Mouse (Mus musculus) myocyte (in vitro differentiated cells): ENCODE measurements around the gene Cnot1. TPM values are rescaled to one million over a fixed set of nuclear protein-coding genes. Genes with fewer than 3 reads are reported as not detected.

Experiments used
- H3K27me3 ChIP-seq: one replicate; pipeline ENCODE4 v1.6.1; 2011; ENCODE audit not compliant: control insufficient read depth, insufficient read depth, insufficient read length
- H3K36me3 ChIP-seq: one replicate; pipeline ENCODE4 v1.6.1; 2011; ENCODE audit not compliant: control insufficient read depth, insufficient read depth
- H3K4me2 ChIP-seq: one replicate; pipeline ENCODE4 v1.6.1; 2011; ENCODE audit warnings: low read depth, control low read depth
- H3K4me3 ChIP-seq: one replicate; pipeline ENCODE4 v1.5.1; 2011; ENCODE audit warnings: mild to moderate bottlenecking, control low read depth, moderate library complexity
- H3K79me2 ChIP-seq: one replicate; pipeline ENCODE4 v1.6.1; 2011; ENCODE audit not compliant: control insufficient read depth, insufficient read depth
- H3ac ChIP-seq: one replicate; pipeline ENCODE4 v1.6.1; 2011; ENCODE audit not compliant: control insufficient read depth, insufficient read length
- CEBPB ChIP-seq: IDR thresholded peaks from 2 replicates; pipeline ENCODE4 v1.6.1; 2011; ENCODE audit warnings: mild to moderate bottlenecking, moderate library complexity; ENCODE audit not compliant: poor library complexity, insufficient read depth, severe bottlenecking
- E2F4 ChIP-seq: IDR thresholded peaks from one replicate; pipeline ENCODE4 v1.6.1; 2011; ENCODE audit warnings: mild to moderate bottlenecking, control low read depth, moderate library complexity; ENCODE audit not compliant: insufficient read depth
- MAX ChIP-seq: IDR thresholded peaks from one replicate; pipeline ENCODE4 v1.6.1; 2011; ENCODE audit warnings: low read depth, mild to moderate bottlenecking, control low read depth
- MYOD1 ChIP-seq, 3 experiments: IDR thresholded peaks; one replicate each; pipeline ENCODE4 v1.6.1; 2011; ENCODE audit warnings: control low read depth in 2 of 3, low read depth in 2 of 3, mild to moderate bottlenecking in 2 of 3, moderate library complexity in 1 of 3; ENCODE audit not compliant: insufficient read length in 2 of 3, control insufficient read depth in 1 of 3
- MYOG ChIP-seq, 3 experiments: IDR thresholded peaks; one replicate each; pipeline ENCODE4 v1.6.1; 2011; ENCODE audit warnings: control low read depth in 2 of 3, low read depth in 2 of 3, mild to moderate bottlenecking in 2 of 3; ENCODE audit not compliant: insufficient read length in 2 of 3, control insufficient read depth in 1 of 3, insufficient read depth in 1 of 3
- POLR2A ChIP-seq: IDR thresholded peaks from one replicate; pipeline ENCODE4 v1.6.1; 2011; ENCODE audit warnings: low read depth, mild to moderate bottlenecking, control low read depth, moderate library complexity; ENCODE audit not compliant: insufficient read length
- POLR2AphosphoS2 ChIP-seq: IDR thresholded peaks from one replicate; pipeline ENCODE4 v1.6.1; 2011; ENCODE audit warnings: low read depth, control low read depth; ENCODE audit not compliant: insufficient read length
- REST ChIP-seq: IDR thresholded peaks from one replicate; pipeline ENCODE4 v1.6.1; 2011; ENCODE audit warnings: mild to moderate bottlenecking, control low read depth, moderate library complexity; ENCODE audit not compliant: insufficient read depth, insufficient read length
- SRF ChIP-seq: IDR thresholded peaks from one replicate; pipeline ENCODE4 v1.6.1; 2011; ENCODE audit warnings: low read depth; ENCODE audit not compliant: control insufficient read depth, insufficient read length
- TCF12 ChIP-seq: IDR thresholded peaks from one replicate; pipeline ENCODE4 v1.6.1; 2011; ENCODE audit warnings: mild to moderate bottlenecking, control low read depth; ENCODE audit not compliant: poor library complexity, insufficient read depth, severe bottlenecking
- TCF3 ChIP-seq: IDR thresholded peaks from one replicate; pipeline ENCODE4 v1.6.1; 2011; ENCODE audit warnings: low read depth, control low read depth; ENCODE audit not compliant: insufficient read length
- USF1 ChIP-seq: IDR thresholded peaks from one replicate; pipeline ENCODE4 v1.6.1; 2011; ENCODE audit warnings: low read depth, mild to moderate bottlenecking, control low read depth, moderate library complexity
- polyA plus RNA-seq: library from polyadenylated mRNA; unstranded; fragments of >200 nt; fragmentation: generic; extraction: Trizol; gene quantifications from one replicate; pipeline ENCODE4 v1.2.1, GENCODE M21; 2012; ENCODE audit warnings: missing spikeins

The Cnot1 gene
- polyA plus RNA-seq, 1 experiment: 32.7 TPM

DNA sequence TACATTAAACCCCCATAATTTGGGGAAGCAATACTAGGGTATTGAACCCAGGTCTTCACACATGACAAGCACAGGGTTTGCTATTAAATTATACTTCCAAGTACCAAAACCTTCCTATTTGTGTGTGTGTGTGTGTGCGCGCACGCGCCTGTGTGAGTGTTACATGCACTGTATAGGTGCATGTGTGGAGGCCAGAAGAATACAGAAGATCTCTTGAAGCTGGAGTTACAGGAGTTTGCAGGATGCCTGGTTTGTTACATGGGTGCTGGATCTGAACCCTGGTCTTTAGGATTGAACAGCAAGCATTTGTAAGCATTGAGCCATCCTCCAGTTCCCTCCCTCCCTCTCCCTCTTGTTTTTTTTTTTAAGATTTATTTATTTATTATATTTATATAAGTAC lies 32.0 kb upstream of the Cnot1 start:
- TF ChIP-seq TCF12 (no peak), USF1 (no peak), E2F4 (no peak), MYOD1 (IDR thresholded peaks at IDR 0.05; ENCODE audit: control insufficient read depth in 1 of 3, insufficient read length in 2 of 3, low read depth in 2 of 3) (no peak), MYOG (IDR thresholded peaks at IDR 0.05; ENCODE audit: control insufficient read depth in 1 of 3, insufficient read depth in 1 of 3, insufficient read length in 2 of 3, low read depth in 2 of 3) (no peak), MAX (no peak), REST (no peak), SRF (no peak), TCF3 (no peak)
- Histone ChIP-seq H3K79me2 (no peaks in the 10 kb centered on the region), H3K4me2 (no peak overlapping the region), H3ac (no peak overlapping the region), H3K36me3 (peaks cover 38% of the 10 kb centered on the region), H3K27me3 (no peaks in the 10 kb centered on the region), H3K4me3 (no peak overlapping the region)

DNA sequence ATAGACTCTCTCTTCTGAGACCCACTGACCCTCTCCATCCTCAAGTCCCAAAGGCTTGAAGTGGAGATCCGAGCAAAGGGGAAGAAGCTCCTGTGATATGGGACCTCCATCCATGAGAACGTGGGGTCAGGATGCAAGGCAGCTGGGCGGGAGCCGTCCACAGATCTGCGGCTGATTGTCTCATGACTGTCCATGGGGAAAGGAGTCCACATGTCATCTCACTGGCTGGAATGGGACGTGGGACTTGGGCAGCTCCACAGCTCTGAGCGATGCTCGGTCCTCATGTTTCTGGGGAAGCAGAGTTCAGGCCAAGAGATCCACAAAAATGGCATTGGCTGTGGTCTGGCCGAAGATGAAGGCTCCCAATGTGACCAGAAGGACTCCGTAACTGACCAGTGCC lies 30.0 kb upstream of the Cnot1 start:
- Histone ChIP-seq H3K4me3 (no peak overlapping the region), H3K36me3 (peaks cover 27% of the 10 kb centered on the region), H3K79me2 (no peaks in the 10 kb centered on the region), H3K4me2 (no peak overlapping the region), H3K27me3 (no peaks in the 10 kb centered on the region), H3ac (no peak overlapping the region)
- TF ChIP-seq POLR2AphosphoS2: peak; percentile 15
- no peak for TF ChIP-seq USF1
- no peak for TF ChIP-seq SRF
- no peak for TF ChIP-seq REST

DNA sequence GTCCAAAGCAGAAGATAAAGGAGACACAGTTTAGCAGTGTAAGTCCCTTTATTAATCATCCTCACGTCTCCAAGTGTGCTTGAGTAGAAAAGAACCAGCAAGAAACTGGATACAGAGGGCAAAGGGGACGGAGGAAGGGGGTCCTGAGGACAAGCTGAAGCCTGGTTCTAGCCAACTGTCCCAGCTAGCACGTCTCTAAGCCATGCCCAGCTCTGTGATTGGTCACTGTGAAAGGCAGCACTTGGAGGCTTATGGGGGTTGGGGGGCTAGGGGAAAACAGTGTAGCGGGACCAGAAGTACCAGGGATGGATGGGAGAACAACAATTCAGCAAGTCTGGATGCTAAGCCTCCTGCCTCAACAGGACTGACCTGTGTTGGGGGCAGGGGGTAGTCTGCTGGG lies 28.6 kb upstream of the Cnot1 start:
- no peak overlapping the region for H3K4me3 ChIP-seq
- TF ChIP-seq POLR2A (no peak), CEBPB (no peak)

DNA sequence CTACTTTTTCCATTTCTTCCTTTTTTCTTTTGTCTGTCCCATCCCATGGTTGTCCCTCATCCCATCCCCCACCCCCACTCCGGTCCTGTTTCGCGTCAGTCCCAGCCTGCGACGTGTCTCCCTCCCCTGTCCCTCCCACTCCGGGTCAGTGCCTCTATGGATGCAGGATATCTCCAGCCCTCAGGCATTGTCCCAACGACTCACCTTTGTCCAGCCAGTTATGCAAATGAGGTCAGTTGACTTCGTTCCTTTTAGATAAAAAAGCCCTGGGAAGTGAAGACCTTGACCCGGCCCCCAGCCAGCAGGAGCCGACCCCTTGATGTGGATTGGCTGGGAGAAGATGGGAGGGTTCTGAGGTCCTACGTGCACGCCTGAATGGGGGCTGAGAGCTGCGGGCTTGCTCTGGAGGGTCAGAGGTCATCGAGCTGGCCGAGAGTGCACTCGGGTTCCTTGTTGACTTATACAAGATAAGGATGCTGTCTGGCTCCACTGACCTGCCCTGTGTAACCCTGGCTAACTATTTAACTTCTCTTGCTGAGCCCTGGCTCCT lies 26.2 kb upstream of the Cnot1 start:
- no peak for TF ChIP-seq MYOG (IDR thresholded peaks at IDR 0.05; ENCODE audit: control insufficient read depth in 1 of 3, insufficient read depth in 1 of 3, insufficient read length in 2 of 3, low read depth in 2 of 3)
- TF ChIP-seq POLR2AphosphoS2: no peak
- H3K36me3 ChIP-seq: peaks cover 3% of the 10 kb centered on the region
- no peak overlapping the region for H3ac ChIP-seq
- H3K4me3 ChIP-seq: no peak overlapping the region
- no peak overlapping the region for H3K4me2 ChIP-seq
- no peaks in the 10 kb centered on the region for H3K79me2 ChIP-seq
- no peaks in the 10 kb centered on the region for H3K27me3 ChIP-seq

More for the DNA sequence above, 28.6 kb upstream of the Cnot1 start:
- Histone ChIP-seq H3K27me3 (no peaks in the 10 kb centered on the region), H3K4me2 (no peak overlapping the region), H3K36me3 (peaks cover 18% of the 10 kb centered on the region), H3K79me2 (no peaks in the 10 kb centered on the region), H3ac (no peak overlapping the region)

DNA sequence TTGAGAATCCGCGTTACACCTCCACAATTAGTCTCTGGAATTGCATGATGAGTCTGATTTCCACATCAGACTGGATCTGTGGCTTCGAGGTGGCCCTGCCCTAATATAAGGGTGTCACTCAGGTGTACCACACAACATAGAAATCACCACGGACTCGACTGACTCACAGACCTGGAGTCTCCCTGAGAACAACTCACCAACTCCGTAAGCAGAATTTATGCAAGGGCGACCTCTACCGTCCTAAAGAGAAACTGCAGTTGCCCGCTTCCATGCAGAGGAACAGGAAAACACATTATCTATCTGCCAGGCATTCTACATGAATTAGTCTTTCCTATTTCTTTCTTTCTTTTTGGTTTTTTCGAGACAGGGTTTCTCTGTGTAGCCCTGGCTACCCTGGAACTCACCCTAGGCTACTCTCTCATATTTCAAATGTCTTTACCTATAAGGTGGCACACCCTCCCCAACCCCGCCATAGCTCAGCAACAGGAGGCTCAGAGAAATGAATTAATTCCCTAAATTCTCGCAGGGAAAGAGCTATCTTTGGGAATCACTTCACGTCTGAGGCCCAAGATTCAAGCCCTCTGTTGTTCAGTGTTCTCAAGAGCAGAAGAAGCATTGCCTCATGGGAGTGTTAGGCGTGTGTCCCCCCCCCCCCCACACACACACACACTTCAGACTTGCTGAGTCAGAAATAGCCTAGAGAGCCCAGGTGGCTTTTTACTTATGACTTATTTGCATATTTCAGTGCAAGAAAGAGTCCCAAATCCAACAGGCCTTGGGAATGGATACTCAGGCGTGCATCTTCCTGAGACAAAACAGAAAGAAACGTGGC lies 25.6 kb upstream of the Cnot1 start:
- Histone ChIP-seq H3K4me2 (peak overlapping the region; percentile 34), H3ac (no peak overlapping the region), H3K4me3 (no peak overlapping the region), H3K27me3 (no peaks in the 10 kb centered on the region), H3K79me2 (no peaks in the 10 kb centered on the region), H3K36me3 (no peaks in the 10 kb centered on the region)
- TF ChIP-seq POLR2A: no peak
- TF ChIP-seq CEBPB: no peak
- TF ChIP-seq E2F4: no peak
- no peak for TF ChIP-seq SRF
- TF ChIP-seq TCF3: no peak
- TF ChIP-seq TCF12: no peak
- TF ChIP-seq USF1: no peak
- no peak for TF ChIP-seq MYOD1 (IDR thresholded peaks at IDR 0.05; ENCODE audit: control insufficient read depth in 1 of 3, insufficient read length in 2 of 3, low read depth in 2 of 3)
- no peak for TF ChIP-seq POLR2AphosphoS2
- TF ChIP-seq REST: no peak
- TF ChIP-seq MAX: no peak
- TF ChIP-seq MYOG (IDR thresholded peaks at IDR 0.05; ENCODE audit: control insufficient read depth in 1 of 3, insufficient read depth in 1 of 3, insufficient read length in 2 of 3, low read depth in 2 of 3): no peak
